Mouse (Mus musculus) layer of hippocampus, adult 2 months (tissue): ENCODE measurements around the gene Trex2. TPM values are rescaled to one million over a fixed set of nuclear protein-coding genes. Genes with fewer than 3 reads are reported as not detected.

Source experiments
- DNase-seq, 2 experiments: peaks; one replicate each; pipeline ENCODE4 v3.0.0; 2022; ENCODE audit warnings: low spot score in 2 of 2
- H3K27ac ChIP-seq: fragments of 200-600 bp; 2 replicates; pipeline ENCODE4 v1.8.1; 2022
- H3K4me3 ChIP-seq: fragments of 200-600 bp; 2 replicates; pipeline ENCODE4 v1.8.1; 2022; ENCODE audit warnings: mild to moderate bottlenecking
- CTCF ChIP-seq: fragments of 200-600 bp; conservative IDR thresholded peaks from 2 replicates; pipeline ENCODE4 v1.8.1; 2022; ENCODE audit warnings: antibody characterized with exemption, mild to moderate bottlenecking, moderate library complexity
- total RNA-seq, 2 experiments: library from RNA; stranded (reverse); gene quantifications; 2 replicates each; pipeline ENCODE4 v1.2.3; 2021

Gene Trex2
- total RNA-seq, 2 experiments from 2014 or later = not detected

GRCm38 (mm10) chrX:73396446-73396845, 38.7 kb downstream of the Trex2 start:
- no peak for TF ChIP-seq CTCF
- no peak overlapping the region for H3K4me3 ChIP-seq
- no peak for DNase-seq

GRCm38 (mm10) chrX:73391481-73391880, 43.7 kb downstream of the Trex2 start:
- no peak for DNase-seq
- no peak for TF ChIP-seq CTCF
- no peak overlapping the region for H3K27ac ChIP-seq
- no peak overlapping the region for H3K4me3 ChIP-seq

More at GRCm38 (mm10) chrX:73396446-73396845, 38.7 kb downstream of the Trex2 start:
- no peak overlapping the region for H3K27ac ChIP-seq

- DNase-seq = no peak
- Histone ChIP-seq H3K4me3 (no peak overlapping the region), H3K27ac (no peak overlapping the region)
- no peak for TF ChIP-seq CTCF
Observed at GRCm38 (mm10) chrX:73384924-73385323, 50.2 kb downstream of the Trex2 start.

GRCm38 (mm10) chrX:73384419-73384818, 50.7 kb downstream of the Trex2 start:
- no peak for TF ChIP-seq CTCF
- H3K27ac ChIP-seq = peak overlapping the region; percentile 7; the same call in 1 of the 2 replicates
- H3K4me3 ChIP-seq = no peak overlapping the region
- DNase-seq = peak in 1 of 2 experiments; percentile 10

Other genes starting within 250 kb of the Trex2 start
- 1 to 10 TPM in 1 of 2 experiments, under 1 TPM in 1; 0.15 to 1.7 TPM for gene Xlr3b, start 243.1 kb downstream of the Trex2 start, total RNA-seq
- gene Xlr4b, start 221.0 kb downstream of the Trex2 start, total RNA-seq = not detected
- 10 to 100 TPM; 12.9 to 14.0 TPM for gene F8a, start 207.1 kb downstream of the Trex2 start, total RNA-seq
- not detected for gene Xlr4c, start 192.2 kb downstream of the Trex2 start, total RNA-seq
- not detected for gene Xlr3c, start 170.0 kb downstream of the Trex2 start, total RNA-seq
- not detected for gene Xlr5a, start 142.4 kb downstream of the Trex2 start, total RNA-seq
- not detected for gene Xlr5c, start 142.4 kb downstream of the Trex2 start, total RNA-seq
- not detected for gene Gm45015, start 98.5 kb downstream of the Trex2 start, total RNA-seq
- gene Zfp275, start 92.7 kb downstream of the Trex2 start, total RNA-seq = 10 to 100 TPM; 11.0 to 11.9 TPM
- not detected for gene Gm18336, start 36.6 kb downstream of the Trex2 start, total RNA-seq
- 1 to 10 TPM; 2.8 TPM for gene Zfp92, start 24.2 kb downstream of the Trex2 start, total RNA-seq
- 10 to 100 TPM in 1 of 2 experiments, 1 to 10 TPM in 1; 8.1 to 11.1 TPM for gene Haus7, start 23.7 kb upstream of the Trex2 start, total RNA-seq
- gene Bgn, start 48.3 kb upstream of the Trex2 start, total RNA-seq = 10 to 100 TPM; 15.9 to 19.3 TPM
- gene Atp2b3, start 67.7 kb upstream of the Trex2 start, total RNA-seq = 100 to 1,000 TPM; 156 to 158 TPM
- gene Dusp9, start 204.1 kb upstream of the Trex2 start, total RNA-seq = under 1 TPM; 0.20 to 0.25 TPM
- gene Pnck, start 224.8 kb upstream of the Trex2 start, total RNA-seq = 100 to 1,000 TPM; 113 to 125 TPM
- 10 to 100 TPM; 95.0 to 95.5 TPM for gene Slc6a8, start 237.8 kb upstream of the Trex2 start, total RNA-seq